Mouse (Mus musculus): ENCODE measurements around the gene Ddx56.

GRCm38 (mm10) chr11:6252824-6253223 lies 14.7 kb downstream of the Ddx56 start:
- TF ChIP-seq NELFE (IDR thresholded peaks at IDR 0.05; ENCODE audit: low read depth, low read length) (no peak), CTCF (conservative IDR thresholded peaks at IDR 0.05 in 1 of 2, IDR thresholded peaks at IDR 0.05 in 1 of 2; ENCODE audit: low read depth in 2 of 2, low read length in 2 of 2) (no peak), MEF2A (IDR thresholded peaks at IDR 0.05; ENCODE audit: borderline replicate concordance, low read depth, low read length) (no peak), USF2 (conservative IDR thresholded peaks at IDR 0.05; ENCODE audit: low read depth, low read length) (no peak), POLR2A (IDR thresholded peaks at IDR 0.05; ENCODE audit: low read depth, low read length) (no peak), ZNF384 (IDR thresholded peaks at IDR 0.05; ENCODE audit: low read depth, low read length) (no peak), E2F4 (IDR thresholded peaks at IDR 0.05; ENCODE audit: insufficient replicate concordance, low read depth, low read length) (no peak), ETS1 (conservative IDR thresholded peaks at IDR 0.05; ENCODE audit: low read depth, low read length) (no peak), SMC3 (IDR thresholded peaks at IDR 0.05; ENCODE audit: low read depth, low read length) (no peak)

Data from CH12.LX (cell line).